Mouse (Mus musculus) lung, embryonic 16.5 days (tissue): ENCODE measurements around the gene Fbxl20. TPM values are rescaled to one million over a fixed set of nuclear protein-coding genes. Genes with fewer than 3 reads are reported as not detected.
"Not testable (repeated sequence)": the region's sequence is repeated elsewhere in the genome, so short reads cannot be mapped to it uniquely, and the experiment has no call there.

Experiments used
- ATAC-seq: fragments of 200-750 bp; cut with Nextera tagmentation; 2 replicates; pipeline ENCODE4 v1.8.0; 2017; ENCODE audit warnings: low read depth, mild to moderate bottlenecking, moderate library complexity
- H3K27ac ChIP-seq: fragments of 300-500 bp; sonication (generic); 2 replicates; pipeline ENCODE4 v1.5.1; 2014; ENCODE audit warnings: mild to moderate bottlenecking, control low read depth, low read length
- H3K27me3 ChIP-seq: fragments of 300-500 bp; sonication (generic); 2 replicates; pipeline ENCODE4 v1.6.1; 2014; ENCODE audit warnings: low read depth, low read length, mixed read lengths; ENCODE audit not compliant: control insufficient read depth, insufficient read depth
- H3K36me3 ChIP-seq: fragments of 300-500 bp; sonication (generic); 2 replicates; pipeline ENCODE4 v1.6.1; 2014; ENCODE audit warnings: low read length; ENCODE audit not compliant: control insufficient read depth, insufficient read depth
- H3K4me1 ChIP-seq: fragments of 300-500 bp; sonication (generic); replicated peaks from 2 replicates; pipeline ENCODE4 v1.6.1; 2014; ENCODE audit warnings: low read length, mixed read lengths; ENCODE audit not compliant: control insufficient read depth, insufficient read depth
- H3K4me2 ChIP-seq: fragments of 300-500 bp; sonication (generic); 2 replicates; pipeline ENCODE4 v1.6.1; 2014; ENCODE audit warnings: low read depth, low read length, control low read depth
- H3K4me3 ChIP-seq: fragments of 300-500 bp; sonication (generic); 2 replicates; pipeline ENCODE4 v1.5.1; 2014; ENCODE audit warnings: mild to moderate bottlenecking, low read length, control low read depth
- H3K9ac ChIP-seq: fragments of 300-500 bp; sonication (generic); 2 replicates; pipeline ENCODE4 v1.6.1; 2014; ENCODE audit warnings: low read length, control low read depth
- H3K9me3 ChIP-seq: fragments of 300-500 bp; sonication (generic); 2 replicates; pipeline ENCODE4 v1.6.1; 2016; ENCODE audit warnings: low read length; ENCODE audit not compliant: control insufficient read depth
- WGBS: fragments of 180-500 bp; shearing (Covaris S2); extraction: QIAGEN DNeasy Blood & Tissue Kit; methylation state at CpG from one replicate; pipeline ENCODE4 v1.1.7; 2014; 5-methylcytosine and 5-hydroxymethylcytosine counted together
- polyA plus RNA-seq: library from polyadenylated mRNA; unstranded; fragments of >200 nt; fragmentation: Nextera tagmentation; extraction: Ambion mirVana; gene quantifications from 2 replicates; pipeline ENCODE4 v1.2.1, GENCODE M21; 2015

The Fbxl20 gene
- 13.9 and 17.0 TPM in 2 replicates for polyA plus RNA-seq

DNA sequence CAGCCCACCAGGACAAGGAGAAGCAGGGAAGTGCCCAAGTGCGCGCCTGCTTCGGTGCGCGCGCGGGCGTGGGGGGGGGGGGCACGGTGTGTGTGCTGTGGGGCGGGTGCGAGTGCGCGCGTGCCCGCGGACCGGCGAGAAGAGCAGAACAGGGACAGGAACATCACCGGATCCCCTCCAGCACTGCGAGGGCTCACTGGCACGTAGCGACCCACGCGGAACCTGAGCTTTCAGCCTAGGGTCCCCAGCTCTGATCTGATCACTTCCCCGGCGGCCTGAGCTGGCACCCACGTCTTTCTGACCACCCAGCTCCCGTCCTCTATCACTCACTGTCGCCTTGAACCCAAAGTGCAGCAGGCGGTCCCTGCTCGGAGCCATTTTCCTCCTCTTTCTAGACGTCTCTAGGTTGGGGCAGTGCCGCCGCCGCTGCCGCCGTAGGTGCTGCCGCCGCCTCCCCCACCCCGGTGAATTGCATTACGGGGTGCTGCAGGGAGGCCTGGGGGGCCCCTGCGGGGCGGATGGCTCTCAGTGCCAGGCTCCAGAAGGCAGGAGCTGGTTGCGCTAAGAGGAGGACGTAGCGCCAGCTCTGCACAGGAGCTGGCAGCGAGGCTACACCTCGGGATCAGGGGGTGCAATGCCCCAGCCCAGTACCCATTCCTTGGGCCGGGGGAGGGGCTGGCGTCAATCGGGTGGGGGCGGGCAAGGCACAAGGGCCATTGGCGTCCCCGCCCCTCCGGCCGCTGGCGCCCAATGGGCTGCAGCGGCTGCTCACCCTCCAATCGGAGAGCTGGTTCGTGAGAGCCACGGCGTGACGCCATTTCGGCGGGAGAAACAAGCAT, at the start of gene Fbxl20:
Fbxl20 (minus strand) TSS at position 618 of the 839 bp plus-strand sequence.
- peaks cover 14% of the 10 kb centered on the region for H3K4me1 ChIP-seq
- WGBS = under 1% methylated on average over 56 of the region's 65 CpGs
- peak within 1 kb of the TSS; percentile 91 for H3K27ac ChIP-seq
- no peaks in the 10 kb centered on the region for H3K9me3 ChIP-seq
- H3K27me3 ChIP-seq = no peaks in the 10 kb centered on the region
- H3K9ac ChIP-seq = peak within 1 kb of the TSS; percentile 90
- ATAC-seq = peak; percentile 92
- H3K4me3 ChIP-seq = peak within 1 kb of the TSS; percentile 90
- peak within 1 kb of the TSS; percentile 90 for H3K4me2 ChIP-seq
- H3K36me3 ChIP-seq = no peaks in the 10 kb centered on the region; the same call in none of the 2 replicates

DNA sequence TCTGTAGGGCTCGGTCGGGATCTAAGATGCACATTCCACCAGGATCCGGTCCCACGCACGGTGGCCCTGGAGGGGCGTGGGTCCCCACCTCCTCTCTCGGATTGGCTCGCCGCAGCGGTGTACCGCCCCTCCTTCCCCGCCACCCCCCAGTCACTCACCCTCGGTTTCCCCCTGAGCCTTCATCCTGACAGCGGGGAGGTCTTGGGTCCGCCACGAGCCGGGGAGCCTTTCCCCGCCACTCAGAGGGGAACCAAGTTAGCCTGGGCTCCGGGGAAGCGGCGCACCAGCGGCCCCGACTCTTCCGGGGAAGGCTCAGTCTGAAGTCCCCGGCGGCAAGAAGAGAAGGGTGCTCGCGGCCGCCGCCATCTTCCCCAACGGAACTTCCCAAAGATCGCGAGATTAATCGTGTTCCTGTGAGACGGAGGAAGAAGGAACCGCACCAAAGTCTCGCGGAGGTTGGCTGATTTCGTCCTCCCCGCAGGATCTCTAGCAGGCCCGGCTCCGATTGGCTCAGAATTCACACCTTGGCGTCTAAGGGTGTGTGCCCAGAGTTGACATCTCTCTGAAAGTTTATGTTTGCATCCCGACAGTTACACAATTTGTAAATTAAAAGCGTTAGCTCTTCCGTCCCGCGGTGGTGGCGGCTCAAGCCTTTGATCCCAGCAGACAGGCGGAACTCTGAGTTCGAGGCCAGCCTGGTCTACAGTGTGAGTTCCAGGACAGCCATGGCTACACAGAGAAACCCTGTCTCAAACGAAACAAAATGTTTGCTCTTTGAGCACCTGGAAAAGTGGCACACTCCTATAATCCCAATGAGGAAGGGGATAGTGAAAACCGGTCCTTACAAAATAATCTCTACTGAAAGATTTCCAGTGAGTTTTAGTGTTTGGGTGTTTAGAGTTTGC, 43.0 kb upstream of the Fbxl20 start, which contains the start of gene Med1:
Med1 (minus strand) TSS at position 393 of the 905 bp plus-strand sequence.
- WGBS = under 1% methylated on average over 53 of the region's 53 CpGs
- peak; percentile 97 for ATAC-seq
- Histone ChIP-seq H3K27ac (peak within 1 kb of the TSS; percentile 92), H3K27me3 (no peaks in the 10 kb centered on the region), H3K9me3 (no peaks in the 10 kb centered on the region), H3K4me1 (peaks cover 8% of the 10 kb centered on the region), H3K4me2 (peak within 1 kb of the TSS; percentile 77), H3K4me3 (peak within 1 kb of the TSS; percentile 90), H3K9ac (peak within 1 kb of the TSS; percentile 94), H3K36me3 (peaks cover 3% of the 10 kb centered on the region; the same call in 1 of the 2 replicates)

DNA sequence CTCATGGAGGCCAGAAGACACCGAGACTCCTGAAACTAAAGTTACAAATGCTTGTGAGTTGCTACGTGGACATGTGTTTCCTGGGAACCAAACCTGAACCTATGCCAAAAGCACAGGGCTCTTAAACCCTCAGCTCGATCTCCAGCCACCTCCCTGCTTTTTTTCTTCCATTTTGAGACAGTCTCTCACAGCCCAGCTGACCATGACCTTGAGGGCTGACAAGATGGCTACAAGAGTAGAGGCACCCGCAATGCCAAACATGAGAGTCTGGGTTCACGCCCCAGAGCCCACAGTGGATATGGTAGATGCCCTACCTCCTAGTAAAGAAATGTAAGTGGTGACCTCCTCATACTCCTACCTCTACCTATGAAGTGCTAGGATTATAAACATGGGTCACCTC, 40.6 kb upstream of the Fbxl20 start:
- no peaks in the 10 kb centered on the region for H3K9me3 ChIP-seq
- H3K4me1 ChIP-seq = peaks cover 8% of the 10 kb centered on the region
- ATAC-seq = no peak
- H3K36me3 ChIP-seq = peaks cover 5% of the 10 kb centered on the region; the same call in 1 of the 2 replicates
- WGBS = 70% methylated on average over 5 of the region's 5 CpGs
- no peaks in the 10 kb centered on the region for H3K27me3 ChIP-seq
- no peak overlapping the region for H3K4me2 ChIP-seq
- no peak overlapping the region for H3K27ac ChIP-seq
- no peak overlapping the region for H3K4me3 ChIP-seq
- no peak overlapping the region for H3K9ac ChIP-seq

DNA sequence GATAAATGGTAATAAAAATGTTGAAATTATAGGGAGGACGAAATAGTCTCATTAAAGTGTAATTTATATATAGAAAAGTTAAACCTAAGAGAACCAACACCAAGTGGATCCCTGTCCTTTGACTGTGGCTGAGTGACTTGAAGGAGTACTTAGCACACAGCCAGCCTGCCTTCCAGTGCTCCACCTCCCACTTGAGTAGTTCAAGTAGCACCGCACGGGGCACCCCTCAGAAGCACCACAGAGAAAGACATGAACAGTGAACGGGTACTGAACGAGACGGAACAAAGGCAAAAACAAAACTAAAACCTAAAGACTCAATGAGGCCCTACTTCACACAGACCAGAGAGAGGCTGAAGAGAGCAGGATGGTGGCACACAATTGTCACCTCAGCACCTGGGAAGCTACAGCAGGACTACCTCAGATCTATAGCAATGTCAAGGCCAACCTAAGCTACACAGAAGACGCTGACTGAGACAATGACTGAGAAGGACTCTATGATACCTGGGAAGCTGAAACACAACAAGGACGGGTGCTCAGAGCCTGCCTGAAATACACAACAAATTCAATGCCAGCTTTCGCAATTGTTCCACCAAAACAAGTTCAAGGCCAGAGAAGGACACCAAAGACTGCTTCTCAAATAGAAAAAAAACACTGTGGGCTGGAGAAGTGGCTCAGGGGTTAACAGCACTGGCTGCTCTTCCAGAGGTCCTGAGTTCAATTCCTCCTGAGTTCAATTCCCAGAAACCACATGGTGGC, 37.6 kb upstream of the Fbxl20 start:
- peaks cover 22% of the 10 kb centered on the region for H3K36me3 ChIP-seq
- no peak overlapping the region; the same call in 1 of the 2 replicates for H3K27ac ChIP-seq
- H3K27me3 ChIP-seq = no peaks in the 10 kb centered on the region
- 0 out of 2 replicates have a peak overlapping the region, but pooled peaks have one; percentile 26 for H3K4me2 ChIP-seq
- WGBS = 76% methylated on average over 9 of the region's 9 CpGs
- peak; percentile 82 for ATAC-seq
- no peak overlapping the region for H3K4me3 ChIP-seq
- H3K4me1 ChIP-seq = peaks cover 8% of the 10 kb centered on the region
- no peaks in the 10 kb centered on the region for H3K9me3 ChIP-seq
- no peak overlapping the region for H3K9ac ChIP-seq

DNA sequence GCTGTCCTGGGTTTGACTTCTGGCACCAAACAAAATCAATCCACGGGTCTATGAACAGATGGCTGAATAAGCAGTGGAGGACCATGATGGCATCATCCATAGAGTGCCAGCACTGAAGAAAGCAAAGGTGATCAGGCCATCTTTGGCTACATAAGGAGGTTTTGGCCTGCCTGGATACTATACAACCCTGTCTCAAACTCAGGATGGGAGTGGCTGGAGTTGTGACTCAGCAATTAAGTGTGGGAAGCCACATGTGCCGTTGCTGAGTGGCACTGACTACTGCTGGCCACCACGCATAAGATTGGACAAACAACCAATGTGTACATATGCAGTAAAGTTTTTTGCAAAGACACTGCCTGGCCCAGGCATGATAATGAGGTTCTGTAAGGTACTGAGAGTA, 31.9 kb upstream of the Fbxl20 start:
- not testable (repeated sequence) for H3K27me3 ChIP-seq, H3K4me3 ChIP-seq, H3K9ac ChIP-seq, H3K4me2 ChIP-seq, ATAC-seq, H3K4me1 ChIP-seq, H3K9me3 ChIP-seq, H3K27ac ChIP-seq
- 90% methylated on average over 3 of the region's 3 CpGs for WGBS
- H3K36me3 ChIP-seq = peaks cover 43% of the 10 kb centered on the region

DNA sequence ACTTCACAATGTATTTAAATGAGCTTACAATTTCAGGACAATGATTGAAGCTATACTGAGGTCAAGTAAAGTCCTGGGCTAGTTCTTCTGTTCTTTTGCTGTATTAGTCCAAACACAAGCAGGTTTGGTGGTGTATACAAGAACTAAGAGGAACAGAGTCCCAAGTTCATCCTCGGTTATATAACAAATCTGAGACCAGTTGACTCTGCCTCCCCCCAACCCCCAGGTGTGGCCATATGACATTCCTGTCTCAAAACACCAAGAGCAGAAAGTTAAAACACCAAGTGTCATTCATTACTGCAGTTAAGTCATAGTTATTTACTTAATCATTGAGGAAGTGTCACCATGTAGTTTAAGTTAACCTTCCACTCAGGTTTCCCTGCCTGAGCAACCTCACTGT, 18.2 kb upstream of the Fbxl20 start:
- Histone ChIP-seq H3K4me3 (no peak overlapping the region), H3K36me3 (peaks cover 43% of the 10 kb centered on the region)

DNA sequence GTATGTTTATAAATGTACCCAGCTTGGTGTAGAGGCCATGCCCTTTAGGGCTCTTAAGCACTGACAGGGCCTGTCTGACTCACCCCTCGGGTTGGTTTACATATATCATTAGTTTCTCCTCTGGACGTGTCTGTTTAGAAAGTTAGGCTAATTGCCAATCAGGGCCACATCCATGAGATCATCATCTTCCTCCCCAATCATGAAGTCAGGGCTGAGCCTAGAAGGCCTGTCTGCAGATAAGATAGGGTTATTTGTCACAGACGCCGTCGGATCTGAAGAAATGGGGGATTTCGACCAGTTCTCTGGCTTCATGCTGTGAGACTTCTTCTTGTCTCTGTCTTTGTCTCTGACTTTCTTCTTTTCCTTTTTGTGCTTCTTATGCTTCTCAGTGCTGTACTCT, 4.9 kb upstream of the Fbxl20 start:
- Histone ChIP-seq H3K36me3 (peaks cover 26% of the 10 kb centered on the region), H3K27me3 (no peaks in the 10 kb centered on the region), H3K4me2 (no peak overlapping the region), H3K4me1 (no peaks in the 10 kb centered on the region), H3K4me3 (no peak overlapping the region), H3K27ac (no peak overlapping the region), H3K9ac (no peak overlapping the region), H3K9me3 (no peaks in the 10 kb centered on the region)
- 65% methylated on average over 6 of the region's 6 CpGs for WGBS
- no peak for ATAC-seq

More for the DNA sequence above, 18.2 kb upstream of the Fbxl20 start:
- Histone ChIP-seq H3K27me3 (no peaks in the 10 kb centered on the region), H3K9me3 (no peaks in the 10 kb centered on the region), H3K9ac (no peak overlapping the region), H3K4me2 (no peak overlapping the region), H3K27ac (no peak overlapping the region), H3K4me1 (no peaks in the 10 kb centered on the region)
- 78% methylated on average over 1 of the region's 1 CpGs for WGBS
- no peak for ATAC-seq

DNA sequence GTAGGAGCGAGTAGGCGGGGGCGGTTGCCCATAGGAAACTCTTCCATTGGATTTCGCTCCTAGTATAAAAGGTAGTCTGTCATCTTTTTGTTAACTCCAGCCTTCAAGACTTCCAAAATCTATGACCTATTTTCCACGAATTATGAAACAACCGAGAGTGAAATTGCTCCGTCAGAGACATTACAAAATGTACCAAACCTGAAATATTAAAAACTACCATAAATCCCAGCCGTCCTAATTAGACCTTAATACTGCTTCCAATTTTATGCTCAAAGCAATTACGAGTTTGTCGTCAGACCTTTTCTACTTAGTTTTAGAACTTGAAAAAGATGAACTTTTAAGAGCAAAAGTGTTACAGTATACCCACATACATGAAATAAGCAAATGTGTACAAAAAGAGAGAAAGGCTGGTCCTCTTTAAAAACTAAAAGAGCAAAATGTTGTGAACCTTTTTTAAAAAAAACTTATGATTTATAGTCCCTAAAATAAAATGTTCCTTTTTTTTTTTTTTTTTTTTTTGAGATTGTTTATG, 488 bp upstream of the Fbxl20 start:
- 8% methylated on average over 10 of the region's 10 CpGs for WGBS
- Histone ChIP-seq H3K36me3 (no peaks in the 10 kb centered on the region; the same call in none of the 2 replicates), H3K9ac (no peak overlapping the region), H3K4me2 (peak overlapping the region; percentile 90), H3K27ac (no peak overlapping the region), H3K4me3 (peak overlapping the region; percentile 90), H3K4me1 (peaks cover 14% of the 10 kb centered on the region), H3K9me3 (no peaks in the 10 kb centered on the region), H3K27me3 (no peaks in the 10 kb centered on the region)
- ATAC-seq = no peak
